ENCODE assay signal across 8 mouse cellular contexts in genomic region chr12:26414451-26415103, GRCm38 (mm10). TPM values are rescaled to one million over a fixed set of nuclear protein-coding genes. Genes with fewer than 3 reads are reported as not detected.
DNase-seq lines count a peak whose midpoint lies in the region; ATAC-seq lines count a peak whose summit lies in the region.

No protein-coding gene starts in this region.

- peak overlapping the region; percentile 97 for H3K9ac ChIP-seq in kidney, embryonic 14.5 days (ENCODE audit: low read depth, low read length)
- H3K9ac ChIP-seq in stomach, embryonic 15.5 days, result peak overlapping the region; percentile 83

- H3K27me3 ChIP-seq in kidney, embryonic 14.5 days (ENCODE audit: control insufficient read depth, insufficient read depth, low read length), result no peaks in the 10 kb centered on the region
- no peaks in the 10 kb centered on the region for H3K27me3 ChIP-seq in stomach, embryonic 15.5 days (replicated peaks)

- H3K4me1 ChIP-seq in kidney, embryonic 14.5 days (ENCODE audit: control insufficient read depth, insufficient read depth, low read length), result peaks cover 17% of the 10 kb centered on the region
- H3K4me1 ChIP-seq in stomach, embryonic 15.5 days, result peaks cover 13% of the 10 kb centered on the region; the same call in 1 of the 2 replicates

- no peaks in the 10 kb centered on the region for H3K36me3 ChIP-seq in kidney, embryonic 14.5 days (ENCODE audit: control insufficient read depth, insufficient read depth, low read length)
- no peaks in the 10 kb centered on the region for H3K36me3 ChIP-seq in stomach, embryonic 15.5 days

- DNase-seq in adrenal gland, adult 18-20 months (ENCODE audit: low spot score in 2 of 2), result peak; percentile 50 to 53
- DNase-seq in adrenal gland, adult 2 months, result no peak
- peak; percentile 28 for DNase-seq in urinary bladder, postnatal 14 days (ENCODE audit: low spot score)
- DNase-seq in urinary bladder, adult 2 months (ENCODE audit: low spot score), result no peak
- DNase-seq in heart, adult 18-20 months, result peak; percentile 38 to 64
- DNase-seq in lung, postnatal 4 days, result peak; percentile 64 to 72

- peak; percentile 69 for ATAC-seq in kidney, embryonic 14.5 days (ENCODE audit: low FRiP score, low TSS enrichment)
- peak; percentile 65 for ATAC-seq in stomach, embryonic 15.5 days (ENCODE audit: insufficient read depth, low FRiP score, low read depth)

- peak overlapping the region; percentile 76 for H3K4me2 ChIP-seq in kidney, embryonic 14.5 days (replicated peaks; ENCODE audit: low read depth, low read length)
- peak overlapping the region; percentile 89 for H3K4me2 ChIP-seq in stomach, embryonic 15.5 days

- H3K9me3 ChIP-seq in kidney, embryonic 14.5 days (ENCODE audit: control insufficient read depth, low read length), result no peaks in the 10 kb centered on the region
- no peaks in the 10 kb centered on the region for H3K9me3 ChIP-seq in stomach, embryonic 15.5 days

- H3K4me3 ChIP-seq in kidney, embryonic 14.5 days (ENCODE audit: low read length), result peak overlapping the region; percentile 94
- peak overlapping the region; percentile 95 for H3K4me3 ChIP-seq in stomach, embryonic 15.5 days (replicated peaks)

- WGBS in kidney, embryonic 14.5 days, result under 1% methylated on average over 62 of the region's 64 CpGs
- WGBS in stomach, embryonic 15.5 days, result under 1% methylated on average over 61 of the region's 64 CpGs

- H3K27ac ChIP-seq in kidney, embryonic 14.5 days (ENCODE audit: low read depth, low read length), result peak overlapping the region; percentile 67; the same call in 1 of the 2 replicates
- H3K27ac ChIP-seq in stomach, embryonic 15.5 days, result peak overlapping the region; percentile 59; the same call in 1 of the 2 replicates

RNA-seq across cellular contexts. Expression of gene Rnf144a, which starts 0.5 kb away (rescaled TPM):
- total RNA-seq in adrenal gland, adult 18-20 months (2021), result 10 to 100 TPM; 18.6 to 19.2 TPM
- 10 to 100 TPM; 21.2 to 22.1 TPM for total RNA-seq in adrenal gland, adult 2 months (2021)
- 7.9 and 10.5 TPM in 2 replicates for polyA plus RNA-seq in adrenal gland, adult 2 months (2012; rRNA removed)
- 3.4 and 5.5 TPM in 2 replicates for polyA plus RNA-seq in urinary bladder, adult 2 months (2012; rRNA removed)
- 10 to 100 TPM in 1 of 2 experiments, 1 to 10 TPM in 1; 9.7 to 12.1 TPM for total RNA-seq in heart, adult 18-20 months (2021)
- 26.2 and 29.8 TPM in 2 replicates for polyA plus RNA-seq in kidney, embryonic 14.5 days (2014; fragmentation: Nextera tagmentation; extraction: Ambion mirVana)
- 19.2 and 20.0 TPM in 2 replicates for polyA plus RNA-seq in stomach, embryonic 15.5 days (2015; fragmentation: Nextera tagmentation; extraction: Ambion mirVana)

RNA-seq across cellular contexts. Expression of gene Rsad2, which starts 41.7 kb away (rescaled TPM):
- total RNA-seq in adrenal gland, adult 18-20 months (2021), result 10 to 100 TPM; 12.3 to 17.7 TPM
- 10 to 100 TPM in 1 of 2 experiments, 1 to 10 TPM in 1; 7.6 to 23.4 TPM for total RNA-seq in adrenal gland, adult 2 months (2021)
- polyA plus RNA-seq in adrenal gland, adult 2 months (2012; rRNA removed), result 5.1 and 7.0 TPM in 2 replicates
- 2.5 and 3.5 TPM in 2 replicates for polyA plus RNA-seq in urinary bladder, adult 2 months (2012; rRNA removed)
- total RNA-seq in heart, adult 18-20 months (2021), result 1 to 10 TPM; 5.8 to 7.8 TPM
- polyA plus RNA-seq in kidney, embryonic 14.5 days (2014; fragmentation: Nextera tagmentation; extraction: Ambion mirVana), result 16.6 and 17.1 TPM in 2 replicates
- polyA plus RNA-seq in stomach, embryonic 15.5 days (2015; fragmentation: Nextera tagmentation; extraction: Ambion mirVana), result 1.5 and 1.6 TPM in 2 replicates

RNA-seq across cellular contexts. Expression of gene Cmpk2, which starts 54.4 kb away (rescaled TPM):
- total RNA-seq in adrenal gland, adult 18-20 months (2021), result 10 to 100 TPM; 10.2 to 17.1 TPM
- total RNA-seq in adrenal gland, adult 2 months (2021), result 10 to 100 TPM; 11.1 to 19.5 TPM
- polyA plus RNA-seq in adrenal gland, adult 2 months (2012; rRNA removed), result 19.3 and 20.4 TPM in 2 replicates
- polyA plus RNA-seq in urinary bladder, adult 2 months (2012; rRNA removed), result 3.9 and 4.8 TPM in 2 replicates
- 1 to 10 TPM; 5.0 to 6.4 TPM for total RNA-seq in heart, adult 18-20 months (2021)
- 7.3 and 9.7 TPM in 2 replicates for polyA plus RNA-seq in kidney, embryonic 14.5 days (2014; fragmentation: Nextera tagmentation; extraction: Ambion mirVana)
- 6.2 and 6.7 TPM in 2 replicates for polyA plus RNA-seq in stomach, embryonic 15.5 days (2015; fragmentation: Nextera tagmentation; extraction: Ambion mirVana)

Comparison
In these comparisons a context has a peak if more than half of its experiments do, and no peak if none do; other contexts are left out.
1. DNase-seq: peak in adrenal gland, adult 18-20 months (2 of 2), urinary bladder, postnatal 14 days (single experiment), heart, adult 18-20 months (2 of 2) and lung, postnatal 4 days (2 of 2); none in adrenal gland, adult 2 months (single experiment) and urinary bladder, adult 2 months (single experiment).